Mouse (Mus musculus): ENCODE results near the gene Cep295.
A peak's percentile ranks its signal among the peaks of the same experiment; 100 is the strongest.
"Not testable (repeated sequence)": the region's sequence is repeated elsewhere in the genome, so short reads cannot be mapped to it uniquely, and the experiment has no call there.

Cep295 gene

DNA sequence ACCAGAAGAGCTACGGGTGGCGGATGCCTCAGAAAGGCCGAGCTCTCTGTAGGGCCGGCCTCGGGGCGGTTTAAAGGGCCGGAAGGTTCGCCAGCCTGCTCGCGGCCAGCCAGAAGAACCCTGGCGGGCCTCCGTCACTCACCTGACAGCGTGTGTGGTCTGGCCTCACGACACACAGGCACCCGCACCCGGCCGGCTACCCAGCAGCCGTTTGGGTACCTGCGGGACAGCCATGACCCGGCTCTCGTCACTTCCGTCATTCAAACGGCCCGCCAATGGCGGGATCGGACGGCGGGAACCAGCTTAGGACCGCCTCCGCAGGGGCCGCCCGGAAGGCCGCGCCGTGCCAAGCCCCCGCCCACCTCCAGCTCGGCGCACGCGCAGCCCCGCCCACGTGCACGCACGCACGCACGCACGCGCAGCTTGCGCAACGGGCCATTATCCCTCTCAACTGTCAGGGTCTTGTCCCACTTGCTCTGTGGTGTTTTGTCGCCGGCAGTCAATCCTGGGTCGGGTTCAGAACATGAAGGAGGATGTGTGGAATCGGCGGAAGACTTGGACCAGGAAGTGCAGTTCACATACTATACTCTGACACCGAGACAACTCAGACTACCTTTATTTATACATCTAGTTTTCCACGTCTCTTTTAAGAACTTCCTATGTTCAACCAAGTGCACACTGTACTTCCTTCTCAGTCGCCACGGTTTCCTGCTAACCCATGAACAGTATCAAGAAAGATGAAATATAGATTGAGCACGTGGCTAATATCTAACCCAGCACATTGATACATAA lies at the start of gene Cep295:
Gene Cep295 (minus strand): TSS at position 305 of the 792 bp plus-strand sequence.
- DNase-seq (ENCODE audit: low spot score): peak; percentile 96

DNA sequence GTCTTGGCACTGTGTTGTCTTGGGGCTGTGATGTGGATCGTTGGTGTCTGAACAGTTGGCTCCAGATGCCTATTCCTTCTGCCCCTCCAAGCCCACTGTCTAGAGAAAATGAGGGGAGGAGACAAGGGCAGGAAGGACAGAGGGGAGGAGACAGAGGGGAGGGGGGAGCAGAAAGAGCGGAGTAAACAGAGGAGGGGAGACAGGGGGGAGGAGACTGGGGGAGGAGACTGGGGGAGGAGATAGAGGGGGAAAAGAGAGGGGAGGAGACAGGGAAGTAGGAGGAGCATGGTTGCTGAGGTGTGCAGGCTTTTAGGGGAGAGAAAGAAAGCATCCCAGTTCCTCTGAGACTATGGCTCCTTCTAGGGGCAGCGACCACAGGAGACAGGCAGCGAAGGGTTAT lies 40.0 kb upstream of the Cep295 start:
- no peak for DNase-seq (ENCODE audit: low spot score)

DNA sequence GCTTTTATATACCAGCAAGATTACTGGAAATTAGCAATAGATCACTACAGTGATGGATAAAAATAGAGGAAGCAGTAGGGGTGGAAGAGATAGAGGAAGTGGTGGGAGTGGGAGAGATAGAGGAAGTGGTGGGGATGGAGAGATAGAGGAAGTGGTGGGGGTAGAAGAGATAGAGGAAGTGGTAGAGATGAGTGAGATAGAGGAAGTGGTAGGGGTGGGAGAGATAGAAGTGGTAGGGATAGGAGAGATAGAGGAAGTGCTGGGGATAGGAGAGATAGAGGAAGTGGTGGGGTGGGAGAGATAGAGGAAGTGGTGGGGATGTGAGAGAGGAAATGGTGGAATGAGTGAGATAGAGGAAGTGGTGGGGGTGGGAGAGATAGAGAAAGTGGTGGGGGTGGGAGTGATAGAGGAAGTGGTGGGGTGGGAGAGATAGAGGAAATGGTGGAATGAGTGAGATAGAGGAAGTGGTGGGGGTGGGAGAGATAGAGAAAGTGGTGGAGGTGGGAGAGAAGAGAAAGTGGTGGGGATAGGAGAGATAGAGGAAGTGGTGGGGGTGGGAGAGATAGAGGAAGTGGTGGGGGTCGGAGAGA lies 37.9 kb upstream of the Cep295 start:
- DNase-seq (ENCODE audit: low spot score): no peak

DNA sequence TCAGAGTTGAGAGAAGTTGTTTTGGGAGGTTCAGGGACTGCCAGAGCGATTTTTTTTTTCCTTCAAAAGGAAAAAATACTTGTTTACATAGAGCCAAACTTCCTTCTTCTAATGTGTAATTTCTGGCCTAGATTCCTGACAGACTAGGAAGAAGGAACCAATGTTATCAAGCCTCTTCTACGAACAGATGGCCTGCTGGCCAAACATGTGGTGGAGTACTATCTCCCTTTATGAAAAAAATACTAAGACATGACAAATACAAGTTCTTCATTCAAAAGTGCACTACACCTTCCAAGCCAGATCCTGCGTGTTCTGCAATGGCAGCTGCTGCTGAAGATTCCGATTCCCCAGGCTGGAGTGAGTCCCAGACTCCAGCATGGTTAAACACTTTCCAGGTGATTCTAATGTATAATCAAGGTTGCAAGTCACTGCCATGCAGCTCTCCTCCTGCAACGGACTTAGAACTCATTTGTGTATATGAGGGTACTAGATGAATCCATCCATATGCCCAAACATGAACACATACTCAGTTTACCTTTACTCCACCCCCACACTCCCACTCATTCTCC lies 29.6 kb upstream of the Cep295 start:
- DNase-seq (ENCODE audit: low spot score): no peak

DNA sequence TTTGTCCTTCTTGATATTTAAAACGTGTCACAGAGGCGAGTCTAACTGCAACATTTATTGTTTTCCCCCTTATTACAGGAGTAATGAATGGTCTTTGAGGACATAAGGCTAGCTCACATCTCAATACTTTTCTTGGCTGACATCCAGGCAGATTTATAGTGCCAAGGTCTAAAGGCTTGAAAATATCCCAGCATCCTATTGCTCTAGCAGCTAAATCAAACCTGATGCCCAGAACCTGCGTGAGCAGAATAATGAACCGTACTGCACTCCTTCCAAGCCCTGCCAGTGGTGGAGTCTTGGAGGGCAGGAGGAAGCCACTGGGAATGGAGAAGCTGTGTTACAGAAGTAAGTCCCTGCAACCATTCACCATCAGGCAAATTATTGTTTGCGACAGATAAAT lies 26.7 kb upstream of the Cep295 start:
- DNase-seq (ENCODE audit: low spot score): no peak

DNA sequence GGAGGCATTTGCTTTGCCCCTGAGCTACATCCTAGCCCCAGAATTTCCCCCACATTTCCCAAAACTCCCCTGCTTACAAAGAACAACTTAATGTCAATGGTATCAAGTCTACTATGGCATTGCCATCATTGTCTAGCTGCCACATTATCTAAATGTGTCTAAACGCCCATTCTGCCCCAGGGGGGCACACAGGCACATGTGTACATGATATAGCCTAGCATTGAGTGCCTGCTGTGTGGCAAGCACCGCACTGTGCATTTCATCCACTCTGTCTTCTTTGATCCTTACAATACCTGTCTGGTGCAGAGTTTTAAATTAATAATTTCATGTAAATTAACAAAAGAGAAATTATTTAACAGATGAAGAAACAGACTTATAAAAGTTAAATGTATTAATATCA lies 8.7 kb upstream of the Cep295 start:
- DNase-seq (ENCODE audit: low spot score): no peak

DNA sequence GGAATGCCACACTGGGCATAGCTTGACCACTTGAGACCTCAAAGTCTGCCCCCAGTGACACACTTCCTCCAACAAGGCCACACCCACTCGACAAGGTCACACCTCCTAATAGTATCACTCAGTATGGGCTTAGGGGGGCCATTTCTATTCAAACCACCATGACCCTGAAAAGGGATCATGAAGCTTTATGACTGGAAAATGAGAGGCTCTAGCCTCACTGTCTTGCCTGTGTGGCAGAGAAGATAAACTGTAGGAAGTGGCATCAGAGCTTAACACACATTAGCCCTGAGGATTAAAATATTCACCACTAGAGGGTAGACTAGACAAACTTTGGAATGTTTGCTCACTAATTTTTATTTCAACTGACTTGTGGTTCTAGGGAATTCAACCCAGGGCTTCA lies 8.3 kb upstream of the Cep295 start:
- peak; percentile 10 for DNase-seq (ENCODE audit: low spot score)

DNA sequence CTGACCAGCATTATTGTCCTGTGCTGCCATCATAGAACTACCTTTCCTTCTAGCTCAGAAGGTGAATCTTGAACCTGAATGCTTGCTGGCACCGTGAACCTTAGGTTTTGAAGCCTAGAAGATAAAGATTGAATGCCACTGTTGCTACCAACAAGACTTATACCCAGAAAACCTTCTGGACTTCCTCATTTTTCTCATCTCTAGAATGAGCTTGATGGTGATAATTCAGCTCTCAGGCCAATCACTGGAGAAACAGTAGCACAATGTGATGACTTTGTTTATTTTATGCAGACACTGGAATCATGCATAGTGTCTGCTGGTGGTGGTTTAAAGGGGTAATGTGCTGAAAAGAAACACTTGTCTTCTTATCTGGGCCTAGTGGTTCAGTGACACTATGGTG lies 7.3 kb upstream of the Cep295 start:
- no peak for DNase-seq (ENCODE audit: low spot score)

DNA sequence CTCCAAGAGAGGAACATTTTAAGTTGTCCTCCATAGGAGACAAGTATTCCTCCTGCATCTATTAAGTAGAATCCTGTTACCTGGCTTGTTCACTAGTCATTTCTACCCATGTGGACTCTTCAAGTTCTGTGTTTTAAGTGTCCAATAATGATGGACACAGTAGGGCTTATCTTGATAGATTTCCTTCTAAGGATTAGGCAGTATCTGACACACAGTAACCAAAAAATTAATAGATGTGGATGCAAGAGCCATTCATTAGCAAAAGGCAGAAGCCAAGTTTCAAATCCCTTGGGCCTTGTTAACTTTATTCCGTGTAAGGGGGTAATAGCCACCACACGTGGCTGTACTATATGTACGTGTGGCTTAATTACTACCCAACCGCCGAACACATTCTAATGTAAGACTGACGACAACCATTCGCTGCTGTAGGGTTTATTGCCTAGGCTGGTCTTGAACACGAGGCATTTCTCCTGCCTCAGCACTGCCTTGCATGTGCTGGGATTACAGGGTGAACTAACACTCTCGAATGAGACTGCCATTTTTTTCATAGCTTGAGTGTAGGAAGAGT lies 588 bp downstream of the Cep295 start:
- no peak for DNase-seq (ENCODE audit: low spot score)

DNA sequence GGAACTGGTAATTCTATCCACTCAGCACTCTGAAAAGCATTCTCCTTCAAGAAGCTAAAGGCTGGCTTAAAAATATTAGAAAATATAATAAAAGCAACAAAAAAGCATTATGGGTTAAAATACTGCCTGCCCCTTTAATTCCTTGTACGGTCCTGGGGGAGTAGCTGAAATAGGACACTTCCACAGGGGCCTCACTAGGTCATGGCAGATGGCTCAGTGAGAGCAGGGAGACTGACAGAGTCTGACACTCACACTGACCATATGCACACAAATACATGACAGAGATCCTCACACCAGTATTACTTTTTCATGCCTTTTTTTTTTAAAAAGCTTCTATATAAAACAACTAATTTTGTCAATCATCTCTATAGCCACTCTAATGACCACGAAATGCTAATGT lies 7.7 kb downstream of the Cep295 start:
- peak; percentile 18 for DNase-seq (ENCODE audit: low spot score)

DNA sequence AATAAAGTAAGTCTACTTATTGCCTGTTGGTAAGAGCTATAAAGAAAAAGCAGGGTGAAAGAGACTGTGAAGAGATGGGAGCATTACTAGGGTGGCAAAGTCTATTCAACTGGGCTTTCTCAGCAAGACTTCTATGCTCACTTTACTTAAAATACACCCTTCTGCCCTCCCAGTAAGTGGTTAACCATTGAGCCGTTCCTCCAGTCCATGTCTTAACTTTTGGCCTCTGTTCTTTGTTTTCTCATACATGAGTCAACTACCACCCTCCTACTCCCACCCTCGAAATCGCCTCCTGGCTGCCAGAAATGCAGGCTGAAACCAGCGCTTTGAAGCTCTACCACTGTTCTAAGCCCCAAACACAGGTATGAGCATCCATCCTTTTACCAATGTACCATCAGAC lies 19.8 kb downstream of the Cep295 start:
- no peak for DNase-seq (ENCODE audit: low spot score)

DNA sequence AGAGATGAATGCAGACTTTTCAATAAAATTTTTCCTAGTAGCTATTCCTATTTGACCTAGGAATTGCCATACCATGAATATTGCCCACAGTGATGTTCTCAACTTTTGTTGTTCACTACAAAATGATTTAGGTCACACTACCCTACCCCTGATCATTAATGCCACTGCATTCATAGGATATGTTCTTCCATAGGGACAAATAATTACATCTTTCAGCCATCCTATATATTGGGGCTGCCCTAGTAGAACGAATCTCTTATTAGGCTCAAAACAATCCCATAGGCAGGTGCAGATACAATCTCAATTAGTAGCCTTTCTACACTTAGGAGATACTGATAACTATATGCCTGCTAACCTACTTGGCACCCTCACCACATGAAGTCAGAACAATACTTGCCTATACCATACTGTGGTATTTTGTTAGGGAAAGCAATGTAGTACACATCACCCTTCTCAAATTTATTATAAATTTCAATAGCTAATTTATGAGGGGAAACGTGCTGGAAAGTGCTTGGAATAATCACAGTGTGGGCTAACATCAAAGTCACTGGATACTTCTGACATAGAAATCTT lies 39.3 kb downstream of the Cep295 start:
- DNase-seq (ENCODE audit: low spot score): no peak

DNA sequence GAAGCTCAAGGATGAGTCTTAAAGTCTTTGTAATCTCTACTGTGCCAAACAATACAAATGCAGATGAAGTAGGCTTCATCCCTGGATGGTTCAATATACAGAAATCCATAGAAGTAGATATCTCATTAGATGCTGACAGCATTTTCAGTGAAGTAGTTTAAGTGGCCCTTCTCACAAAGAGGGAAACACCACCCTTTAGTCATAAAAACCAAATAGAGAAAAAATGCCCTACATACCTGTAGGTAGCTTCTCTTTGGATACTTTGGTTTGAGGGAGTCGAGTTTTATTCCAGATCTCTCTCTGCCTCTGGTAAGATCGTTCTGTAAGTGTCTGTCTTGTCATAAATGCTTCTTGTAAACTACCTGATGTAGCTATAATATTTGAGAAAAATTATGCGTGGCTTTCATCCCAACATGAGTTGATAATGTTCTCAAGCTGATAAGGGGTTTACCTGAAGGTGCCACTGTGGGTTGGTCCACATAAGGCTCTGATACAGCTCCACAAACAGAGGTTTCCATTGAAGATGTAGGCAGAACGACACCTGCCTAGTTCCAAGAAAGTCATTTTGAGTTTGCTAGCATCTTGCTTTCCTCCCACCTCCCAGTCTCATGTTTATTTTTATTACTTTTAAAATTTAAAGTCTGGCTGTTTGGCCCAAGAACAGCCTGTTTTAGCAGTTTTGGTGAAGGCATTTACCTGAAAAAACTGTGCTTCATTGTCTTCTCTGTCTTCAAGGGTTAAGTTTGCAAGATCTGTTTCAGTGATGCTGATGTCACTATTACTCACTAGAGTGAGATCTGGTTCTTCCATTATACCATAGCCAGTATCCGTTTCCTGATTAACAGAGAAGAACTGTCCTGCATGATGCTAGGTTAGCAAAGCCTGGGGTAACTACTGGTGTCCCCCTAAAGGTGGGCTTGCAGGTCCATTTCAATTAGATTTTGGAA lies 40.1 kb downstream of the Cep295 start:
- no peak for DNase-seq (ENCODE audit: low spot score)

DNA sequence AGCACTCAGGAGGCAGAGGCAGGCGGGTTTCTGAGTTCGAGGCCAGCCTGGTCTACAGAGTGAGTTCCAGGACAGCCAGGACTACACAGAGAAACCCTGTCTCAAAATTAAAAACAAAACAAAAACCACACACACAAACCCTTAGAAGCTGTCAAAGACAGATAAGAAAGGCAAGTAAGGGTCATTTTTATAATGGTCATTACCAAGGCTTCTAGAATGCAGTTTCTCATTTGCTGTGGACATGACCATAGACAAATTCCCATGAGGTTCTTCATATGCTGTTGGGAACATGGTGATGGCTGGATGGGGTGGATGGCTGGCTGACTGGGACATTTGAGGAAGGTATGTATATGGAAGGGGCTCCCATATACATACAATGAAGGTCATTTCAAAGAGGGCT lies 41.3 kb downstream of the Cep295 start:
- DNase-seq (ENCODE audit: low spot score): not testable (repeated sequence)

DNA sequence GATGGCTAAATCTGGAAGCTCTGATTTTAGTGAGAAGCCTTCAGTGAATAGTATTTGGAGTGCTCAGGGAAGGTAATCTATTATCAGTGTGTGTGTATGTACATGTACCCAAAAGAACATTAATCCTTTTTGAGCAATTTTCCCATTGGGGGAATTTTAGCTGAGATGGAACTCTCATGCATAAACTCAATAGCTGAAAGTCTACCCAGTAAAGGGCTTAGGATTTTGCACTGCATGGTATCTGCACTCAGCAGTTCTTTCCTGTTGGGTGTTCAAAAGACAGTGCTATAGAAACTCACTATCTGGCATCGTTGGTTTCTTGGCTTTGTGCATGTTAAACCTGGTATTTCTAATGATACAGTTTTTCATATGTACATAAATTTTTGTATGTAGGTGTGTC lies 43.0 kb downstream of the Cep295 start:
- no peak for DNase-seq (ENCODE audit: low spot score)

DNA sequence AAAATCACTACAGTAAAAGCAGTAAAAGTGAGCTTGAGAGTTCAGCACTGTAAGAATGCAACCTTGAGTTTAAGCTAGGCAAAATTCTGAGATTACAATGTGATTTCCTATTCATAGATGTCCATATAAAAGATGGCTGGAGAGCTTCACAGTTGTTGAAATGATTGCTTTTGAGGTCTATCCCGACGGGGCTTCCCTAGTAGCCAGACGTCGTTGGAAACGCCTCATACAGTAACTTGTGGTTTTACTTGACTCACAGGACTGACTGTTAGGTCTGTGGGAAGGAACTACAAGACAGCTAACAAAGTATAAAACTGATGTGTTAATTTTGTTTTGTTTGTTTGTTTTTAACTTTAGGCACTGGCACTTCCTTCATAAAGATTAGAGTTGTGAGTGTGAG lies 44.0 kb downstream of the Cep295 start:
- no peak for DNase-seq (ENCODE audit: low spot score)

DNA sequence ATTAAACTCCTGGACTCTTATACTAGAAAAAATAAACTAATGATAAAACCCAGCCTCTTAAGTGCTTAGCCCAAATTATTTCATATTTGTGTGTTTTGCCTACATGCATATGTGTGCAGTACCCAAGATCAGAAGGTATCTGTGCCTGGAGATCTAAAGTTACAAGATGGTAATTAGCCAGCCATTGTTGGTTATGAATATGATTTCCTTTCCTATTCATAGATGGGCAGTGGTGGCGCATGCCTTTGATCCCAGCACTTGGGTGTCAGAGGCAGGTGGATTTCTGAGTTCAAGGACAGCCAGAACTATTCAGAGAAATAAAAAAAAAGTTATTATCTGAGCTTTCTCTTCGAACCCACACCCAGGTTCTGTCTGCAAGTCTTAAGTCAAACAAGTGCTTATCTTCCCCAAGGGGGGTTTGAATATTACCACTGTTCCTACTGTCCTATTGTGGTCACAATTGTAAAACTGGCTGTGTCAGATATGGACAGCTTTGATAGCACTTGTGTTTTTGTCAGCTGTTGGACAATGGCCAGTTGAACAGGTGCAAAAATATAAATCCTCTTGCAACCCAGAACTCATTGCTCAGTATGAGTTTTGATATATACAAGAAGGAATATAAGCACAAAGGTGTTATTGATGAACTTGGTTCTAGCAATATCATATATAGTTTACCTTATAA lies 45.4 kb downstream of the Cep295 start:
- no peak for DNase-seq (ENCODE audit: low spot score)

DNA sequence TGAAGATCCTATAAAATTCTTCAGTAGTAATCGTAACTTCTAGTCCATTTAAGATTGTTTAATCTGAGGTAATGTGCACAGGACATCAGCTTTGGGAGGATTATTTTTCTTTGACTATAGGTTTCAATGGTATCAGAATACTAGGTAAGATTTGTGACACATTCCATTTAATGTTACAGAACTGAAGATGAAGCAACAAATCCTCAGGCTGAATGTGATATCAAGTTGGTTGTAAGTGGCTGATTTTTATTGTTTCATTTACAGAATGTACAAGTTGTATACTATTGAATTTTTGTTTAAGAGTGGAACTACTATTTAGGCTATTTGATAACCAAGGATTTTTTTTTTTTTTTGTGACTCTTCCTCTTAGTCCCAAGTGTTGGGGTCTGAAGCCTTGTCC lies 47.4 kb downstream of the Cep295 start:
- DNase-seq (ENCODE audit: low spot score): no peak

DNA sequence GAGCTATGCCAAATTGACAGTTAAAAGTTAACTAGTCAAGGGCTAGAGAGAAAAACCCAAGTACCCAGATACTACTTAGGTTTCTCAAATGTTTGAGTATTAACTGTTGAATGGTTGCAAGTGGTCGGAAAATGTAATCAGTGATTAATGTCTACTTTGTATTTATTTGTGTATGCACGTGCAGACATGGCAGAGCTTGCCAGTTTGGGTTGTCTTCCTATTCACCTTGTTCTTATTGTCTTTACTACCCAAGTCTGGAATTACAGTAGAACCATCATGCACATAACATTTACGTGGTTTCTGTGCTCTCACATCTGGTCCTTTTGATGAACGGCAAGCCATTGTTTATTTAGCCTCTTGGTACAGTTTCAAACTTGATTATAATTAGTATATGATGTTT lies 48.2 kb downstream of the Cep295 start:
- no peak for DNase-seq (ENCODE audit: low spot score)

DNA sequence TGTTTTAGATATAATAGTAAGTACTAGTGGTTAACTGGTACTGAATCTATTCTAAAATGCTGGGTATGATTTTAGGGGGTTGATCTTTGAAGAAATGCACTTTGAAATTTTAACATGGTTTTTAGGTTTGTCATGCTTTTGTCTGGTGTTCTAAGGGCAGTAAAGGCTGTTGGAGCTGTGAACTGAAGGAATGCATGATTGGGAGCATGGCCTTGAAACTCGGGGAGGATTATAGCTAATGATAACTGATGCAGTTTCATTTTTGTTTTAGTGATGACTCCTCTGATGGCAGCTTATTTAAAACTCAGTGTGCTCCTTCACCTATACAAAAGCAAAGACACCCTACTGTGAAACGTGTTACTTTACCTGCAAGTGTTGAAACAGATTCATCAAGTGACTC lies 49.3 kb downstream of the Cep295 start:
- no peak for DNase-seq (ENCODE audit: low spot score)

DNA sequence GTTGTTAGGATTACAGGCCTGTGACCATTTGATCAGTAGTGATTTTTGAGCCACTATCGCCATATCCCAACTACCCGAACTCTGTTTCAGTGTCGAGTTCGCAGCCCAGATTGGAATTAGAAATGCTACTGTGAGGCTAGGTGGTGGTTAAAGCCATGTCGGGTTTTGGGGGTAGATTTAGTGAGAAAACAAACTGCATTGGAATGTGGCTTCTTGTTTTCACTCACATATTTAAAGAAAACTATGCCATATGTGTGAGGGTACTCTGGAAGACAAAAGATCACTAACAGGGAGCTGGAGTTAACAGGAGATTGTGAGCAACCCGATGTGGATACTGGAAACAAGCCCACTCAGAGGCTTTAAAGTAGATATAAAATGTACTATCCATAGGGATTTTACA lies 50.3 kb downstream of the Cep295 start:
- no peak for DNase-seq (ENCODE audit: low spot score)
